Mouse (Mus musculus) embryonic fibroblast, embryonic 13.5 days (primary cell): ENCODE results near the gene Rbm5.

Experiments
- CTCF ChIP-seq: IDR thresholded peaks from 2 replicates; pipeline ENCODE4 v1.5.1; 2011; ENCODE audit warnings: mild to moderate bottlenecking, control low read depth, low read length, moderate library complexity, borderline replicate concordance; ENCODE audit not compliant: insufficient read depth
- POLR2A ChIP-seq: IDR thresholded peaks from 2 replicates; pipeline ENCODE4 v1.6.1; 2011; ENCODE audit warnings: low read depth, mild to moderate bottlenecking, control low read depth, low read length, moderate library complexity

- TF ChIP-seq POLR2A, result no peak
- no peak for TF ChIP-seq CTCF
These were observed 68.1 kb downstream of the Rbm5 start for GRCm38 (mm10) chr9:107702606-107703185.
